Mouse (Mus musculus): Measurements from ENCODE around the gene Slc44a5. TPM values are rescaled to one million over a fixed set of nuclear protein-coding genes. Genes with fewer than 3 reads are reported as not detected.

Slc44a5 gene
- polyA plus RNA-seq, 1 experiment from 2014 or later, result 0.73 TPM

GRCm38 (mm10) chr3:154297499-154297898, 324.3 kb downstream of the Slc44a5 start:
- no peak for ATAC-seq (ENCODE audit: insufficient number of reproducible peaks, low FRiP score, low TSS enrichment, low read depth)
- Histone ChIP-seq H3K4me3 (no peak overlapping the region), H3K27ac (no peak overlapping the region), H3K27me3 (0 out of 2 replicates have a peak, but pooled peaks cover 6% of the 10 kb centered on the region), H3K9ac (no peak overlapping the region), H3K9me3 (no peaks in the 10 kb centered on the region), H3K36me3 (no peaks in the 10 kb centered on the region), H3K4me1 (peaks cover 5% of the 10 kb centered on the region), H3K4me2 (no peak overlapping the region)
- WGBS, result 51% methylated on average over 6 of the region's 6 CpGs

- Histone ChIP-seq H3K36me3 (no peaks in the 10 kb centered on the region), H3K4me2 (no peak overlapping the region), H3K4me1 (peaks cover 5% of the 10 kb centered on the region), H3K27me3 (0 out of 2 replicates have a peak, but pooled peaks cover 6% of the 10 kb centered on the region), H3K4me3 (no peak overlapping the region), H3K27ac (no peak overlapping the region), H3K9ac (no peak overlapping the region), H3K9me3 (no peaks in the 10 kb centered on the region)
- no peak for ATAC-seq (ENCODE audit: insufficient number of reproducible peaks, low FRiP score, low TSS enrichment, low read depth)
Measured at GRCm38 (mm10) chr3:154298490-154298889, 325.3 kb downstream of the Slc44a5 start.

- no peaks in the 10 kb centered on the region for H3K36me3 ChIP-seq
- no peak for ATAC-seq (ENCODE audit: insufficient number of reproducible peaks, low FRiP score, low TSS enrichment, low read depth)
- WGBS, result 90% methylated on average over 9 of the region's 9 CpGs
Measured at GRCm38 (mm10) chr3:154300006-154300405, 326.8 kb downstream of the Slc44a5 start.

GRCm38 (mm10) chr3:154301102-154301501, 327.9 kb downstream of the Slc44a5 start:
- Histone ChIP-seq H3K27ac (no peak overlapping the region), H3K36me3 (no peaks in the 10 kb centered on the region), H3K9me3 (no peaks in the 10 kb centered on the region), H3K9ac (no peak overlapping the region), H3K4me3 (no peak overlapping the region), H3K4me1 (peaks cover 11% of the 10 kb centered on the region), H3K4me2 (no peak overlapping the region), H3K27me3 (no peaks in the 10 kb centered on the region; the same call in 1 of the 2 replicates)
- ATAC-seq (ENCODE audit: insufficient number of reproducible peaks, low FRiP score, low TSS enrichment, low read depth), result no peak
- 74% methylated on average over 4 of the region's 4 CpGs for WGBS

More at GRCm38 (mm10) chr3:154300006-154300405, 326.8 kb downstream of the Slc44a5 start:
- Histone ChIP-seq H3K4me3 (no peak overlapping the region), H3K4me2 (no peak overlapping the region), H3K27me3 (no peaks in the 10 kb centered on the region; the same call in 1 of the 2 replicates), H3K27ac (no peak overlapping the region), H3K9ac (no peak overlapping the region), H3K4me1 (peaks cover 10% of the 10 kb centered on the region), H3K9me3 (no peaks in the 10 kb centered on the region)

- Histone ChIP-seq H3K27me3 (no peaks in the 10 kb centered on the region; the same call in 1 of the 2 replicates), H3K4me2 (no peak overlapping the region), H3K4me1 (peaks cover 11% of the 10 kb centered on the region), H3K4me3 (no peak overlapping the region), H3K9me3 (no peaks in the 10 kb centered on the region), H3K9ac (no peak overlapping the region), H3K27ac (no peak overlapping the region), H3K36me3 (no peaks in the 10 kb centered on the region)
- ATAC-seq (ENCODE audit: insufficient number of reproducible peaks, low FRiP score, low TSS enrichment, low read depth), result 0 out of 2 replicates have a peak, but pooled peaks have one; percentile 61
- WGBS, result 24% methylated on average over 16 of the region's 16 CpGs
Measured at GRCm38 (mm10) chr3:154305163-154305884, 332.1 kb downstream of the Slc44a5 start.

- Histone ChIP-seq H3K4me3 (no peak overlapping the region), H3K4me1 (no peaks in the 10 kb centered on the region), H3K36me3 (no peaks in the 10 kb centered on the region), H3K27me3 (peaks cover 42% of the 10 kb centered on the region), H3K4me2 (no peak overlapping the region), H3K27ac (no peak overlapping the region), H3K9ac (no peak overlapping the region), H3K9me3 (no peaks in the 10 kb centered on the region)
- 16% methylated on average over 5 of the region's 5 CpGs for WGBS
- no peak for ATAC-seq (ENCODE audit: insufficient number of reproducible peaks, low FRiP score, low TSS enrichment, low read depth)
Measured at GRCm38 (mm10) chr3:154317651-154318248, 344.5 kb downstream of the Slc44a5 start.

Other genes with a start within 250 kb of the Slc44a5 start
- 33.5 and 35.7 TPM in 2 replicates for gene St6galnac3, start 248.3 kb upstream of the Slc44a5 start, polyA plus RNA-seq (2015; fragmentation: Nextera tagmentation; extraction: Ambion mirVana)
- 1.4 and 1.9 TPM in 2 replicates for gene Asb17, start 129.2 kb upstream of the Slc44a5 start, polyA plus RNA-seq (2015; fragmentation: Nextera tagmentation; extraction: Ambion mirVana)
- gene Msh4, start 67.3 kb upstream of the Slc44a5 start, polyA plus RNA-seq (2015; fragmentation: Nextera tagmentation; extraction: Ambion mirVana), result 0.08 and 0.09 TPM in 2 replicates
- gene Rabggtb, start 60.4 kb upstream of the Slc44a5 start, polyA plus RNA-seq (2015; fragmentation: Nextera tagmentation; extraction: Ambion mirVana), result 45.9 and 49.6 TPM in 2 replicates
- gene Acadm, start 28.8 kb upstream of the Slc44a5 start, polyA plus RNA-seq (2015; fragmentation: Nextera tagmentation; extraction: Ambion mirVana), result 68.9 and 83.0 TPM in 2 replicates